Mouse (Mus musculus): ENCODE data around the gene Zfp560. TPM values are rescaled to one million over a fixed set of nuclear protein-coding genes. Genes with fewer than 3 reads are reported as not detected.

Gene Zfp560
- polyA plus RNA-seq (2014; fragmentation: Nextera tagmentation; extraction: Ambion mirVana): 49.2 and 50.5 TPM in 2 replicates

DNA sequence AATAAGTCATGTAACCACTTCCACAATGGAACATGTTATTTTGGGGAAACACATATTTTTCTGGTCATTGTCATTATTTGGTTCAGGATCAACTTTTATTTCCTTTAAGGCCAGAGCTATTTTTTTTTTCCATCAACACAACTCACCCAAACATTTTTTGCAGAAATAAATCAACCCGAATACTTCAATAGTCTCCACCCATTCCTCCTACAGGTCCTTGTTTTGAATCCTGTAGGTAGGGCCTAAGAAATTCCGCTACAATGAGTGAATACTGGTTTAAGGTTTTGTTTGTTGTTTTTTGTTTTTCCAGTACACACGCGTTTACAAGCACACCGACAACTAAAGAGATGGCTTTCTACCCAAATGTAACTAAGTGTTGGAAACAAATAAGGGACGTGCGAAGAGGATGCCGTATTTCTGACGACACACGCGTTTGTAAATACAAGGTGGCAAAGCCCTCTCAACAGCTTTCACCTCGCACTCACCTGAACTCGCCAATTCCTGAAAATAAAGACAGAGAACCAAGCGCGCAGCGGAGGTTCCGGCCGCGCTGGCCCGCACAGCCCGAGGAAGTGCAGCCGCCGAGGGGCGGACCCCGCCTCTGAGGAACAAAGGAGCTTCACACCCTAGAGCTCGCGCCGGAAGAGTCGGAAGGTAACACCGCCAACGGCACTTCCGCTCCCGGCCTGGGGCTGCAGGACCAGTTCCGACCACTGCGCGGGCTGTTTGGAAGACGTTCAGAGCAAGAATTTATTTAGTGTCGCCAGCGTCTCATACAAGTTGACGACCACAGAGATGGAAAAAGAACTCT, at the start of gene Zfp560:
Zfp560 (minus strand) TSS at position 646 of the 811 bp plus-strand sequence.
- peak; percentile 99 for ATAC-seq (ENCODE audit: low FRiP score, low TSS enrichment)
- peak within 1 kb of the TSS; percentile 76 for H3K4me2 ChIP-seq (ENCODE audit: low read length)
- peaks cover 10% of the 10 kb centered on the region for H3K4me1 ChIP-seq (ENCODE audit: control insufficient read depth, insufficient read depth, low read length)
- peak within 1 kb of the TSS; percentile 60 for H3K9ac ChIP-seq (replicated peaks; ENCODE audit: low read length)
- no peaks in the 10 kb centered on the region for H3K36me3 ChIP-seq (ENCODE audit: control insufficient read depth, insufficient read depth, low read length)
- no peaks in the 10 kb centered on the region for H3K27me3 ChIP-seq (ENCODE audit: control insufficient read depth, insufficient read depth, low read length)
- peak within 1 kb of the TSS; percentile 77 for H3K27ac ChIP-seq (replicated peaks; ENCODE audit: low read depth, low read length)
- peak within 1 kb of the TSS; percentile 55 for H3K4me3 ChIP-seq (replicated peaks; ENCODE audit: low read depth, low read length)
- peaks cover 3% of the 10 kb centered on the region; the same call in 1 of the 2 replicates for H3K9me3 ChIP-seq (ENCODE audit: control insufficient read depth, low read length)
- WGBS: 2% methylated on average over 40 of the region's 40 CpGs
- DNase-seq: peak; percentile 97

DNA sequence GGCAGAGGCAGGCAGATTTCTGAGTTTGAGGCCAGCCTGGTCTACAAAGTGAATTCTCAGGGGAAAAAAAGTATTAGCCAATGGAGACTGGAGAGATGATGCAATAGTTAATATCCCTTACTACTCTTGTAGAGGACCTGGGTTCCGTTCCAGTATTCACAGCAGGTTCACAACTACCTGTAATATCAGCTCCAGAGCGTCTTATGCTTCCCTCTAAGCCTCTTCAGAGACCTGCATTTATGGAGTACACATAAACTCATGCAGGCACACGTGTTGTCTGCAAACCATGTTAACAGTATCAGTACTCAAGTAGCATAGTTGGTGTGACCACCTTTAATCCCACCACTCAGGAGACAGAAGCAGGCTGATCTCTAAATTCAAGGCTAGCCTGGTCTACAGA, 45.0 kb upstream of the Zfp560 start:
- Histone ChIP-seq H3K4me1 (ENCODE audit: control insufficient read depth, insufficient read depth, low read length) (no peaks in the 10 kb centered on the region), H3K27me3 (ENCODE audit: control insufficient read depth, insufficient read depth, low read length) (no peaks in the 10 kb centered on the region), H3K9me3 (ENCODE audit: control insufficient read depth, low read length) (no peaks in the 10 kb centered on the region), H3K36me3 (ENCODE audit: control insufficient read depth, insufficient read depth, low read length) (0 out of 2 replicates have a peak, but pooled peaks cover 4% of the 10 kb centered on the region), H3K4me2 (ENCODE audit: low read length) (no peak overlapping the region), H3K27ac (replicated peaks; ENCODE audit: low read depth, low read length) (no peak overlapping the region), H3K9ac (replicated peaks; ENCODE audit: low read length) (no peak overlapping the region), H3K4me3 (replicated peaks; ENCODE audit: low read depth, low read length) (no peak overlapping the region)
- 88% methylated on average over 3 of the region's 3 CpGs for WGBS
- ATAC-seq (ENCODE audit: low FRiP score, low TSS enrichment) (no peak), DNase-seq (no peak)

DNA sequence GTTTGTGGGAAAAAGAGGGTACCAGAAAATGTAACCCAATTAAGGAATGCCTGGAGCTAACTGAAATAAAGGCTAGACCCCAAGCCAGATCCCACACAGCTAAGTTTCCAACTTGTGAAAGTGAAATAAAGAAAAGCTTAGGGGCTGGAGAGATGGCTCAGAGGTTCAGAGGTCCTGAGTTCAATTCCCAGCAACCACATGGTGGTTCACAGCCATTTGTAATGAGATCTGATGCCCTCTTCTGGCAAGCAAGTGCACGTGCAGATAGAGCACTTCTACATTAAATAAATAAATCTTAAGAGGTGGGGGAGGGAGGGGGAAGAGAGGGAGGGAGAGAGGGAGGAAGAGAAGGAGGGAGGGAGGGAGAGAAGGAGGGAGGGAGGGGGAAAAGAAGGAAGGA, 26.5 kb upstream of the Zfp560 start:
- DNase-seq (no peak), ATAC-seq (ENCODE audit: low FRiP score, low TSS enrichment) (no peak)
- Histone ChIP-seq H3K4me1 (ENCODE audit: control insufficient read depth, insufficient read depth, low read length) (no peaks in the 10 kb centered on the region), H3K27me3 (ENCODE audit: control insufficient read depth, insufficient read depth, low read length) (no peaks in the 10 kb centered on the region), H3K27ac (replicated peaks; ENCODE audit: low read depth, low read length) (no peak overlapping the region), H3K4me3 (replicated peaks; ENCODE audit: low read depth, low read length) (no peak overlapping the region), H3K4me2 (ENCODE audit: low read length) (no peak overlapping the region), H3K36me3 (ENCODE audit: control insufficient read depth, insufficient read depth, low read length) (no peaks in the 10 kb centered on the region), H3K9ac (replicated peaks; ENCODE audit: low read length) (no peak overlapping the region), H3K9me3 (ENCODE audit: control insufficient read depth, low read length) (no peaks in the 10 kb centered on the region)
- whole genome bisulfite sequencing: 55% methylated on average over 1 of the region's 1 CpGs

DNA sequence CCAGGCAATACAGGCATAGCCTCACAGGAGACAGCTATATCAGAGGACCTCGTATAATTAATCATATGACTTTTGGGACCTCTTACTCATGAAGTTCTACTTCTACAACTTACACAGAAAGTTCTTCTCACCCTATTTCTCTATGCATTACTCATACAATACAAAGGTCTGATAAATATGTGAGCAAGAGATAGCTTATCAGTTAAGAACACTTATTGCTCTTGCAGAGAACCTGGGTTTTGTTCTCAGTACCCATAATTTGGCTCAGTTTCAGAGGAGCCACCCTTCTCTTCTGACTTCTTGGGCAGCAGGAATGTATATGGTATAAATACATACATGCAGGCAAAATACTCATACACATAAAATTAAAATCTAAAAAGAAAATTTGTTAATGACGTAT, 24.3 kb upstream of the Zfp560 start:
- no peaks in the 10 kb centered on the region for H3K4me1 ChIP-seq (ENCODE audit: control insufficient read depth, insufficient read depth, low read length)
- no peak overlapping the region for H3K27ac ChIP-seq (replicated peaks; ENCODE audit: low read depth, low read length)
- H3K4me2 ChIP-seq (ENCODE audit: low read length): no peak overlapping the region
- no peak overlapping the region for H3K9ac ChIP-seq (replicated peaks; ENCODE audit: low read length)
- no peaks in the 10 kb centered on the region for H3K27me3 ChIP-seq (ENCODE audit: control insufficient read depth, insufficient read depth, low read length)
- 89% methylated on average over 2 of the region's 2 CpGs for WGBS
- ATAC-seq (ENCODE audit: low FRiP score, low TSS enrichment) (no peak), DNase-seq (no peak)
- H3K36me3 ChIP-seq (ENCODE audit: control insufficient read depth, insufficient read depth, low read length): no peaks in the 10 kb centered on the region
- no peaks in the 10 kb centered on the region for H3K9me3 ChIP-seq (ENCODE audit: control insufficient read depth, low read length)
- H3K4me3 ChIP-seq (replicated peaks; ENCODE audit: low read depth, low read length): no peak overlapping the region

DNA sequence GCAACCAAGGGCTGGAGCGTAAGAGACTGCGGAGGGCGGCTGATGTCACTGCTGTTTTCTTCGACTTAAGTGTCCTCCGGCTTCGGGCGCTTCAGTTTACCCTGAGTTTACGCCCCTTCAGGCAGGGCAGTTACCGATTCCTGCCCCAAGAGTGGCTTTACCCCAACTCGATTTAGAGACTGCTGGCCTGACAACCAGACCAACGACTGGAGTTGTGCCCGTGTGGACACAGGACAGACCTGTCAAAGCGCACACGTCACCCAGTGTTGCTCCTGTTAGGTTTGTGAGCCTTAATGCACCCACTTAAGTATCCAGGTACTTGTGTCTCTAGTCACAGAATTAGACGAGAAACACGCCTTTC, 346 bp upstream of the Zfp560 start:
- ATAC-seq (ENCODE audit: low FRiP score, low TSS enrichment): peak; percentile 77
- Histone ChIP-seq H3K27ac (replicated peaks; ENCODE audit: low read depth, low read length) (peak overlapping the region; percentile 77), H3K36me3 (ENCODE audit: control insufficient read depth, insufficient read depth, low read length) (no peaks in the 10 kb centered on the region), H3K4me3 (replicated peaks; ENCODE audit: low read depth, low read length) (peak overlapping the region; percentile 55), H3K27me3 (ENCODE audit: control insufficient read depth, insufficient read depth, low read length) (no peaks in the 10 kb centered on the region), H3K4me2 (ENCODE audit: low read length) (peak overlapping the region; percentile 76), H3K9me3 (ENCODE audit: control insufficient read depth, low read length) (peaks cover 3% of the 10 kb centered on the region; the same call in 1 of the 2 replicates), H3K4me1 (ENCODE audit: control insufficient read depth, insufficient read depth, low read length) (peaks cover 10% of the 10 kb centered on the region), H3K9ac (replicated peaks; ENCODE audit: low read length) (peak overlapping the region; percentile 60)
- WGBS: 21% methylated on average over 16 of the region's 16 CpGs
- no peak for DNase-seq

DNA sequence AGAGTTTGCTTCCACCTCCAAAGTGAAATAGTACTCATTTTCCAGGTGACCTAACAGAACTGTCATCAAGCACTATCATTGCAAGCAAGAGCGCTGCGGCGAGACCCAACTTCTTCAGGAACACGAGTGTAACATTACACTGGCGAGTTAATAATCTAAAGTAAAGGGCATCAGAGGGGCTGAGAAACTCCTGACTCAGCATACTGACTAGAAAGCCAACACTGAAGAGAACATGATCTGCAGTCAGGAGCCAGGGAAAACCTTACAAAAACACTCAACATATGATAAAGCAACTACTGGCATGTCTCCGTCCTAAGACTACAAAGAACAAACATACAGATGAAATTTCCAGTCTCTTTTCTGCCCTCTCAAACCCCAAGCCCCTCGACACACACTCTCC, 1.3 kb downstream of the Zfp560 start:
- peaks cover 10% of the 10 kb centered on the region for H3K4me1 ChIP-seq (ENCODE audit: control insufficient read depth, insufficient read depth, low read length)
- peak overlapping the region; percentile 55 for H3K4me3 ChIP-seq (replicated peaks; ENCODE audit: low read depth, low read length)
- no peak for DNase-seq
- no peaks in the 10 kb centered on the region for H3K27me3 ChIP-seq (ENCODE audit: control insufficient read depth, insufficient read depth, low read length)
- H3K9ac ChIP-seq (replicated peaks; ENCODE audit: low read length): 0 out of 2 replicates have a peak overlapping the region, but pooled peaks have one; percentile 60
- ATAC-seq (ENCODE audit: low FRiP score, low TSS enrichment): no peak
- H3K27ac ChIP-seq (replicated peaks; ENCODE audit: low read depth, low read length): no peak overlapping the region
- H3K9me3 ChIP-seq (ENCODE audit: control insufficient read depth, low read length): peaks cover under 1% of the 10 kb centered on the region; the same call in 1 of the 2 replicates
- 93% methylated on average over 7 of the region's 7 CpGs for WGBS
- peak overlapping the region; percentile 76 for H3K4me2 ChIP-seq (ENCODE audit: low read length)
- H3K36me3 ChIP-seq (ENCODE audit: control insufficient read depth, insufficient read depth, low read length): no peaks in the 10 kb centered on the region

DNA sequence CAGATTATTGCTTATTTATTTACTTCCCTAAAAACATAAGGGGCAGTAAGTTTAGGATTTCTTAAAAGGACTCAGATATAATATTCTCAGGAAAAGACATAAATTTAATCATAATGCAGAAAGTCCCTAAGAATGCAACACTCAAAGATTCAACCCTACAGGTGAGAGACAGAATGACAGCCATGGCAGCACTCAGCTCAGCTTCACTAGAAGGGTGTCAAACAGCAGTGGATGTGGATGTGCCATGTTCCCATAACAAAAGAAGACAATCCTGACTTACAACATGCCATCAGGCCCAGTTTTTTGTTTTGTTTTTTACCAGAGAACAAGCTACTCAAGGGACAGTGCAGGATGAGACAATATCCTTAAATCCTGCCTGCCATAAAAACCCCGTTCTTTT, 10.3 kb downstream of the Zfp560 start:
- H3K9me3 ChIP-seq (ENCODE audit: control insufficient read depth, low read length): peaks cover 12% of the 10 kb centered on the region; the same call in 1 of the 2 replicates
- H3K36me3 ChIP-seq (ENCODE audit: control insufficient read depth, insufficient read depth, low read length): no peaks in the 10 kb centered on the region; the same call in 1 of the 2 replicates
- no peak overlapping the region for H3K4me3 ChIP-seq (replicated peaks; ENCODE audit: low read depth, low read length)
- no peaks in the 10 kb centered on the region for H3K27me3 ChIP-seq (ENCODE audit: control insufficient read depth, insufficient read depth, low read length)
- ATAC-seq (ENCODE audit: low FRiP score, low TSS enrichment) (no peak), DNase-seq (no peak)
- no peak overlapping the region for H3K9ac ChIP-seq (replicated peaks; ENCODE audit: low read length)
- WGBS: 97% methylated on average over 1 of the region's 1 CpGs
- no peak overlapping the region for H3K4me2 ChIP-seq (ENCODE audit: low read length)
- no peak overlapping the region for H3K27ac ChIP-seq (replicated peaks; ENCODE audit: low read depth, low read length)
- H3K4me1 ChIP-seq (ENCODE audit: control insufficient read depth, insufficient read depth, low read length): no peaks in the 10 kb centered on the region

DNA sequence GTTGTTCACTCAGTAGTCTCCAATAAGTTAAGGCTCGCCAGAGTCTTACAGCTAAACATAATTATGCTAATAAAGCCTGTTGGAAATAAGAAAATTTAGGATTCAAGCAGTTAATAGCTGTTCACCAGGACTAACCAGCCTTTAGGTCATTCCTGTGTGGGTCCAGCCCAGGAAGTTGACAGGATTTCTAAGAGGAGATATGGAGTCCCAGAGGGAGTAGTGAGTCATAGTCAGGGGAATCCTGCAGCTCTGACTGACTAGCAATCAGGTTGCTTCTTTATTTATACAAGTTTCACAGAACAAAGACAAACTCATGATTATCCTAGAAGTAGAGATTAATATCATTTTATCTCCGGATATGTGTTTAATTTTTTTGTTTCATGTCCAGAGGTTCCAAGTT, 17.7 kb downstream of the Zfp560 start:
- Histone ChIP-seq H3K27me3 (ENCODE audit: control insufficient read depth, insufficient read depth, low read length) (no peaks in the 10 kb centered on the region), H3K4me2 (ENCODE audit: low read length) (no peak overlapping the region), H3K27ac (replicated peaks; ENCODE audit: low read depth, low read length) (no peak overlapping the region), H3K36me3 (ENCODE audit: control insufficient read depth, insufficient read depth, low read length) (peaks cover 5% of the 10 kb centered on the region; the same call in 1 of the 2 replicates), H3K4me3 (replicated peaks; ENCODE audit: low read depth, low read length) (no peak overlapping the region), H3K4me1 (ENCODE audit: control insufficient read depth, insufficient read depth, low read length) (no peaks in the 10 kb centered on the region), H3K9ac (replicated peaks; ENCODE audit: low read length) (no peak overlapping the region), H3K9me3 (ENCODE audit: control insufficient read depth, low read length) (peaks cover 32% of the 10 kb centered on the region)
- 96% methylated on average over 2 of the region's 2 CpGs for WGBS
- ATAC-seq (ENCODE audit: low FRiP score, low TSS enrichment) (no peak), DNase-seq (no peak)

DNA sequence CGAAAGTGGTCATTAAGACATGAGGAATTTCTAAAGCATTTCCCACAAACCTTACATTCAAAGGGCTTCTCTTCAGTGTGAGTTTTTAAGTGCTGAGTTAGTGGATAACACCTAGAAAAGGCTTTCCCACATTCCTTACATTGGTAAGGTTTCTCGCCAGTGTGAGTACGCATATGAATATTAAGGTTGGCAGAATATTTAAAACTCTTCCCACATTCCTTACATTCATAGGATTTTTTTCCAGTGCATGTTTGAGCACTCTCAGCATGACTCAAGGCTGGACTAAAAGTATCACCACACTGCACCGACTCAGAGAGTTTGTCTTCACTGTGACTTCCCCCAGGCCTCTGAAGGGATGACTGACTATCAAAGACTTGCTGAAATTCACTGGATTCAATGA, 36.5 kb downstream of the Zfp560 start:
- H3K9me3 ChIP-seq (ENCODE audit: control insufficient read depth, low read length): 0 out of 2 replicates have a peak, but pooled peaks cover under 1% of the 10 kb centered on the region
- H3K36me3 ChIP-seq (ENCODE audit: control insufficient read depth, insufficient read depth, low read length): peaks cover 44% of the 10 kb centered on the region
- H3K4me1 ChIP-seq (ENCODE audit: control insufficient read depth, insufficient read depth, low read length): no peaks in the 10 kb centered on the region
- H3K9ac ChIP-seq (replicated peaks; ENCODE audit: low read length): no peak overlapping the region
- 95% methylated on average over 4 of the region's 4 CpGs for WGBS
- DNase-seq: no peak
- no peak overlapping the region for H3K4me3 ChIP-seq (replicated peaks; ENCODE audit: low read depth, low read length)
- no peak overlapping the region for H3K27ac ChIP-seq (replicated peaks; ENCODE audit: low read depth, low read length)
- H3K27me3 ChIP-seq (ENCODE audit: control insufficient read depth, insufficient read depth, low read length): no peaks in the 10 kb centered on the region
- ATAC-seq (ENCODE audit: low FRiP score, low TSS enrichment): no peak
- no peak overlapping the region for H3K4me2 ChIP-seq (ENCODE audit: low read length)

Data from midbrain, embryonic 14.5 days (tissue).